Mouse (Mus musculus): ENCODE measurements around the gene Ccnjl. TPM values are rescaled to one million over a fixed set of nuclear protein-coding genes. Genes with fewer than 3 reads are reported as not detected.

Ccnjl gene
- total and polyA plus RNA-seq, 3 experiments, result not detected

DNA sequence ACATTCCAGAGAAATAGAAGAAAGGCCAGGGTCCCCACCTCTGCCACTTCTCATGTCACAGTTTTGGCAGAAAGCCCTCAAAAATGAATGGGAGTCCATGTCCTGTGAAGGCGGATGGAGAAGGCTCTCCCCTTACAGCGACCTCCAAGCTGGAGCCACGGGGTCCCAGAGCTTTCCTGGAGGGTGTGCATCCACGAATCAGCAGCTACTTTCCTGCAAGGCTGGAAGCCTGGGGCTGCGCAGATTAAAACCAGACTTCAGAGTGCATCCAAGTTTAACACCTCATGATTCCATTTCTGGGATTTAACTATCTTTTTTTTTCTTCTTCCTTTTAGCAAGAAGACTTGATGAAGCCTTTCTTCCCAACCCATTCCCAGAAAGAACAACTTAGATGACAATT, 48.0 kb upstream of the Ccnjl start:
- H3K27me3 ChIP-seq (ENCODE audit: control insufficient read depth in 1 of 2, insufficient read depth in 2 of 2, low read length in 2 of 2), result peaks cover 2 to 22% of the 10 kb centered on the region in 2 experiments; a peak in 3 of 4 replicates
- H3K36me3 ChIP-seq (ENCODE audit: control insufficient read depth in 1 of 2, insufficient read depth in 2 of 2, low read length in 2 of 2), result no peaks in the 10 kb centered on the region
- no peak for TF ChIP-seq CTCF (IDR thresholded peaks at IDR 0.05 in 2 of 3, conservative IDR thresholded peaks at IDR 0.05 in 1 of 3; ENCODE audit: control insufficient read depth in 1 of 3, insufficient read depth in 1 of 3, low read depth in 2 of 3, low read length in 3 of 3, poor library complexity in 1 of 3, severe bottlenecking in 1 of 3)
- no peak for TF ChIP-seq ETS1 (IDR thresholded peaks at IDR 0.05; ENCODE audit: low read depth, low read length)
- TF ChIP-seq CHD2 (IDR thresholded peaks at IDR 0.05; ENCODE audit: low read length), result no peak
- no peak for TF ChIP-seq E2F4 (IDR thresholded peaks at IDR 0.05; ENCODE audit: borderline replicate concordance, low read depth, low read length)
- no peak for TF ChIP-seq MYC (IDR thresholded peaks at IDR 0.05; ENCODE audit: low read depth, low read length)
- TF ChIP-seq ZMIZ1 (IDR thresholded peaks at IDR 0.05; ENCODE audit: low read depth, low read length), result no peak
- TF ChIP-seq JUND (IDR thresholded peaks at IDR 0.05; ENCODE audit: low read depth, low read length), result no peak
- TF ChIP-seq ZNF384 (IDR thresholded peaks at IDR 0.05; ENCODE audit: low read depth, low read length), result no peak
- no peak for TF ChIP-seq GATA1 (IDR thresholded peaks at IDR 0.05; ENCODE audit: low read depth, low read length)
- TF ChIP-seq POLR2AphosphoS5 (IDR thresholded peaks at IDR 0.05; ENCODE audit: borderline replicate concordance, low read depth, low read length), result no peak
- TF ChIP-seq GABPA (IDR thresholded peaks at IDR 0.05; ENCODE audit: low read depth, low read length), result no peak
- no peak for TF ChIP-seq TCF12 (IDR thresholded peaks at IDR 0.05; ENCODE audit: low read depth, low read length)
- no peak for TF ChIP-seq CHD1 (IDR thresholded peaks at IDR 0.05; ENCODE audit: low read depth, low read length)
- no peak for TF ChIP-seq KAT2A (conservative IDR thresholded peaks at IDR 0.05; ENCODE audit: low read depth, low read length)
- DNase-seq (ENCODE audit: low read depth, low spot score), result no peak
- H3K4me3 ChIP-seq (ENCODE audit: control insufficient read depth in 1 of 2, insufficient read depth in 1 of 2, low read depth in 2 of 2, low read length in 2 of 2), result no peak overlapping the region
- H3K9ac ChIP-seq (ENCODE audit: control insufficient read depth, low read depth, low read length, poor library complexity, severe bottlenecking), result no peak overlapping the region
- H3K9me3 ChIP-seq (replicated peaks; ENCODE audit: insufficient read depth, low read length), result no peaks in the 10 kb centered on the region
- no peak overlapping the region for H3K27ac ChIP-seq (ENCODE audit: control insufficient read depth, low read depth, low read length)
- no peaks in the 10 kb centered on the region for H3K4me1 ChIP-seq (ENCODE audit: control insufficient read depth in 1 of 2, insufficient read depth in 2 of 2, low read length in 2 of 2)
- H3K79me2 ChIP-seq (ENCODE audit: control insufficient read depth, insufficient read depth, low read length, poor library complexity), result no peaks in the 10 kb centered on the region

DNA sequence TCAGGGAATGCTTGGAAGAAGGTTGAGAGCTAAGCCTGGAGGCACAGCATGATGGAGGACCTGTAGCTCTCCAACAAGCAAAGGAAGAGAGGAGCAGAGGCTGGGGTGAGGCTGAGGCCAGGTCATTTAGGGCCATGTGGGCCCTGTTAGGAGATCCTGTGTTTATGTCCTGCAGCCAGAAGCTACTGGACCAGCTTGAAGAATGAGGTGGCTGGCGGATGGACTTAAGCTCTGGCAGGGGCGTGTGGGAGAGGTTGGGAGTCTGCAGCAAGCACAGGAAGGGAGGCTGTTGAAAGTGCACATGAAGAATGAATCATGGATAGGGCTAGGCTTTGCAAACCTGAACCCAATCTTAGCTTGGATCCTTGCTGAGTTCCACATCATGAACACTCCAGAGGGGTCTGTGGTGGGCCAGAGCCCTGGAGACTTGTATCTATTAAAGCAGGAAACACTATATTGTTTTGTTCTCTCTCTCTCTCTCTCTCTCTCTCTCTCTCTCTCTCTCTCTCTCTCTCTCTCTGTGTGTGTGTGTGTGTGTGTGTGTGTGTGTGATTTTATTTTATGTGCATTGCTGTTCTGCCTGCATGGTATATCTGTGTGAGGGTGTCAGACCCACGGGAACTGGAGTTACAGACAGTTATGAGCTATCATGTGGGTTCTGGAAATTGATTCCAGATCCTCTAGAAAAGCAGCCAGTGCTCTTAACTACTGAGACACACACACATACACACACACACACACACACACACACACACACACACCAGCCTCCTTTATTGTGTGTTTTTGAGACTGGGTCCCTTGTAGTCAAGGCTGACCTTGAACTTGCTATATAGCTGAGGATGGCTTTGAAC, 46.7 kb upstream of the Ccnjl start:
- no peaks in the 10 kb centered on the region for H3K36me3 ChIP-seq (ENCODE audit: control insufficient read depth in 1 of 2, insufficient read depth in 2 of 2, low read length in 2 of 2)
- peaks cover 2 to 26% of the 10 kb centered on the region in 2 experiments; a peak in 3 of 4 replicates for H3K27me3 ChIP-seq (ENCODE audit: control insufficient read depth in 1 of 2, insufficient read depth in 2 of 2, low read length in 2 of 2)
- no peaks in the 10 kb centered on the region for H3K4me1 ChIP-seq (ENCODE audit: control insufficient read depth in 1 of 2, insufficient read depth in 2 of 2, low read length in 2 of 2)
- no peaks in the 10 kb centered on the region for H3K9me3 ChIP-seq (replicated peaks; ENCODE audit: insufficient read depth, low read length)
- no peaks in the 10 kb centered on the region for H3K79me2 ChIP-seq (ENCODE audit: control insufficient read depth, insufficient read depth, low read length, poor library complexity)
- no peak overlapping the region for H3K9ac ChIP-seq (ENCODE audit: control insufficient read depth, low read depth, low read length, poor library complexity, severe bottlenecking)
- H3K4me3 ChIP-seq (ENCODE audit: control insufficient read depth in 1 of 2, insufficient read depth in 1 of 2, low read depth in 2 of 2, low read length in 2 of 2), result no peak overlapping the region
- no peak overlapping the region for H3K27ac ChIP-seq (ENCODE audit: control insufficient read depth, low read depth, low read length)
- TF ChIP-seq ZNF384 (IDR thresholded peaks at IDR 0.05; ENCODE audit: low read depth, low read length) (no peak), MYC (IDR thresholded peaks at IDR 0.05; ENCODE audit: low read depth, low read length) (no peak), TAL1 (IDR thresholded peaks at IDR 0.05; ENCODE audit: low read length) (no peak), TBP (IDR thresholded peaks at IDR 0.05; ENCODE audit: low read depth, low read length) (no peak), CHD1 (IDR thresholded peaks at IDR 0.05; ENCODE audit: low read depth, low read length) (no peak), TCF12 (IDR thresholded peaks at IDR 0.05; ENCODE audit: low read depth, low read length) (no peak), E2F4 (IDR thresholded peaks at IDR 0.05; ENCODE audit: borderline replicate concordance, low read depth, low read length) (no peak), HCFC1 (IDR thresholded peaks at IDR 0.05; ENCODE audit: low read depth, low read length) (no peak), GABPA (IDR thresholded peaks at IDR 0.05; ENCODE audit: low read depth, low read length) (no peak)
- DNase-seq (ENCODE audit: low read depth, low spot score), result no peak
